Mouse (Mus musculus): ENCODE data around the gene Tnfsf12. TPM values are rescaled to one million over a fixed set of nuclear protein-coding genes. Genes with fewer than 3 reads are reported as not detected.

Gene Tnfsf12
- polyA plus RNA-seq, 1 experiment, result 7.1 TPM

- TF ChIP-seq CTCF (IDR thresholded peaks at IDR 0.05; ENCODE audit: control insufficient read depth, insufficient read depth, low read length), result no peak
- 0 out of 2 replicates have a peak, but pooled peaks have one; percentile 10 for TF ChIP-seq POLR2A (IDR thresholded peaks at IDR 0.05; ENCODE audit: borderline replicate concordance, control insufficient read depth, low read depth, low read length)
- 21% methylated on average over 7 of the region's 7 CpGs for WGBS
- H3K4me1 ChIP-seq (ENCODE audit: control insufficient read depth, insufficient read depth, low read length), result peaks cover 3% of the 10 kb centered on the region; the same call in 1 of the 2 replicates
Observed at GRCm38 (mm10) chr11:69665961-69666664, 29.5 kb downstream of the Tnfsf12 start, which contains the start of gene Cd68. Cd68 (minus strand) TSS chr11:69666153.

DNA sequence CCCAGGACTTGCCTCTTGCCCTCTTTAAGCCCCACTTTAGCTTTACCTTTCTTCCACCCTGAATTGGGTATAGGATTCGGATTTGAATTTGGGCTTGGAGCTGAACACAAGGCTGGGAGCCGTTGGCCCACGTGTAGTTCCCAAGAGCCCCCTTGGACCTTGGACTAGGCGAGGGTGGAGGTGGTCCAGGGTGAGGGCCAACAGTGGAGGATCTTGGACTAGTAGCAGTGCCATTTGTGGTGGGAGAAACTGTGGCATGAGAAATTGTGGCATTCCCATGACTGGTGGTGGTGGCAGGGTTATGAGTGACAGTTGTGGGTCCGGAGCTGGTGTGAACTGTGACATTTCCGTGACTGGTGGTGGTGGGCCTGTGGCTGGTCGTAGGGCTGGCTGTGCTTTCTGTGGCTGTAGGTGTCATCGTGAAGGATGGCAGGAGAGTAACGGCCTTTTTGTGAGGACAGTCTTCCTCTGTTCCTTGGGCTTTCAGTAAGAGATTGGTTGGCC lies 30.1 kb downstream of the Tnfsf12 start:
- TF ChIP-seq POLR2A (IDR thresholded peaks at IDR 0.05; ENCODE audit: borderline replicate concordance, control insufficient read depth, low read depth, low read length), result no peak
- no peak for TF ChIP-seq CTCF (IDR thresholded peaks at IDR 0.05; ENCODE audit: control insufficient read depth, insufficient read depth, low read length)
- Histone ChIP-seq H3K4me1 (ENCODE audit: control insufficient read depth, insufficient read depth, low read length) (peaks cover 3% of the 10 kb centered on the region; the same call in 1 of the 2 replicates), H3K27ac (ENCODE audit: control insufficient read depth, insufficient read depth, low read depth, low read length, poor library complexity) (peak overlapping the region; percentile 73), H3K4me3 (replicated peaks; ENCODE audit: control insufficient read depth, low read depth, low read length) (peak overlapping the region; percentile 56)
- WGBS, result 70% methylated on average over 9 of the region's 9 CpGs

More at GRCm38 (mm10) chr11:69665961-69666664, 29.5 kb downstream of the Tnfsf12 start, which contains the start of gene Cd68:
- Histone ChIP-seq H3K27ac (ENCODE audit: control insufficient read depth, insufficient read depth, low read depth, low read length, poor library complexity) (peak within 1 kb of the TSS; percentile 73), H3K4me3 (replicated peaks; ENCODE audit: control insufficient read depth, low read depth, low read length) (peak within 1 kb of the TSS; percentile 56)

GRCm38 (mm10) chr11:69664841-69665240 lies 30.8 kb downstream of the Tnfsf12 start:
- Histone ChIP-seq H3K4me1 (ENCODE audit: control insufficient read depth, insufficient read depth, low read length) (peaks cover 3% of the 10 kb centered on the region; the same call in 1 of the 2 replicates), H3K27ac (ENCODE audit: control insufficient read depth, insufficient read depth, low read depth, low read length, poor library complexity) (no peak overlapping the region), H3K4me3 (replicated peaks; ENCODE audit: control insufficient read depth, low read depth, low read length) (no peak overlapping the region)
- WGBS, result 92% methylated on average over 7 of the region's 7 CpGs
- TF ChIP-seq CTCF (IDR thresholded peaks at IDR 0.05; ENCODE audit: control insufficient read depth, insufficient read depth, low read length) (no peak), POLR2A (IDR thresholded peaks at IDR 0.05; ENCODE audit: borderline replicate concordance, control insufficient read depth, low read depth, low read length) (no peak)

DNA sequence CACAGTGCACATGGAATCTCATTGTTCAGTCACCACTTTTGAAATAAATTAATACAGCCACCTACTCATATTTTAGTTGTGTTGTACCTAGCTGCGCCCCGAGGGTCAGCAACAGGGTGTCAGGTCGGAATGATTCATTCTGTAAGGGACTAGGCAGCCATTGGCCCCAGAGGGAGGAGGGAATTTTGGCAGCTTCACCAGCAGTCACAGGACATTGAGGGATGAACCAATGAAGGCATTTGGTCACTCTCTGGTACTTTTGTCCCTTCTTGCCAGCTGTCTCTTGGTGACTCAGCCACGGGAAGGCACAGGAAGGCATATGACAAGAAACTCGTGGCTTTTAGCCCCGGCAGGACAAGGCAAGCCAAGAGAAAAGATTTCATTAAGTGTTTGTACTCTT lies 31.9 kb downstream of the Tnfsf12 start:
- H3K4me3 ChIP-seq (replicated peaks; ENCODE audit: control insufficient read depth, low read depth, low read length), result no peak overlapping the region
- peaks cover 3% of the 10 kb centered on the region; the same call in 1 of the 2 replicates for H3K4me1 ChIP-seq (ENCODE audit: control insufficient read depth, insufficient read depth, low read length)
- H3K27ac ChIP-seq (ENCODE audit: control insufficient read depth, insufficient read depth, low read depth, low read length, poor library complexity), result no peak overlapping the region
- 53% methylated on average over 6 of the region's 6 CpGs for WGBS
- TF ChIP-seq POLR2A (IDR thresholded peaks at IDR 0.05; ENCODE audit: borderline replicate concordance, control insufficient read depth, low read depth, low read length) (no peak), CTCF (IDR thresholded peaks at IDR 0.05; ENCODE audit: control insufficient read depth, insufficient read depth, low read length) (no peak)

GRCm38 (mm10) chr11:69662967-69663671 lies 32.5 kb downstream of the Tnfsf12 start:
- WGBS, result 76% methylated on average over 13 of the region's 13 CpGs
- Histone ChIP-seq H3K27ac (ENCODE audit: control insufficient read depth, insufficient read depth, low read depth, low read length, poor library complexity) (peak overlapping the region; percentile 93), H3K4me3 (replicated peaks; ENCODE audit: control insufficient read depth, low read depth, low read length) (peak overlapping the region; percentile 88), H3K4me1 (ENCODE audit: control insufficient read depth, insufficient read depth, low read length) (peaks cover 3% of the 10 kb centered on the region; the same call in 1 of the 2 replicates)
- TF ChIP-seq POLR2A (IDR thresholded peaks at IDR 0.05; ENCODE audit: borderline replicate concordance, control insufficient read depth, low read depth, low read length), result no peak
- no peak for TF ChIP-seq CTCF (IDR thresholded peaks at IDR 0.05; ENCODE audit: control insufficient read depth, insufficient read depth, low read length)

DNA sequence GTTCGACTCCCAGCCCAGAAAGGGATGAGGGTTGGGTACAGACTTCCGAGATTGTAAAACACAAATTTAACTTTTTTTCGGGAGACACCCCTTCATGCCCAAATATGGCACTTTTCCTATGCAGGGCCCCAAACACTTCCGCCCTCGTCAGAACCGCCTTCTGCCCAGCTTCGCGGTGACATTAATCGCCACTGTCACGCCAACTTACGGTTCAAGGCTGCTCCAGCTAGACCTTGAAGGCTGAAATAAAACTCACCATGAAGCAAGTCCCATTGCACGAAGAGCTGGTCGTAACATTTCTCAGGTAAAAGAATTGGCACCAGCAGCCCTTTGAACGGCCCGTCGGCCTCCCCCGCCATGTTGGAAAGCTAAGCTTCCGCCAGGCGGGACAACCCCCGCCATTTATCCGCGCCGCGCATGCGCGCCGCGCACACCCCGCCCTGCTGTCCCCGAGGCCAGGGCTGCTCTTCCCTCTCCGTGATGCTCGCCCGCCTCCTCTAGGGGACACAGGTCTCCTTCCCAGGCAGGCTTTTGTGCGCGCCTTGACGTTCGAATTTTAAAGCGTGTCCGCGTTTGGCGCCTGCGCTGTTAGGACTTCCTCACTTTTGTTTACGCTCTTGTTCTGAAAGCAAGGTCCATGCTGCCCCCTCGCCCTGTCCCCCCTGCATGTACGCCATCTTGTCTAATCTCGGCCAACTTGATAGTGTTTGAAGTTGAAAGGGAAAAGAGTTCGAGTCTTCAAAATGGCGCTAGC lies 33.3 kb downstream of the Tnfsf12 start, which contains the start of gene Mpdu1:
Gene Mpdu1 (minus strand): TSS at position 430 of the 754 bp plus-strand sequence.
- Histone ChIP-seq H3K4me1 (ENCODE audit: control insufficient read depth, insufficient read depth, low read length) (peaks cover 3% of the 10 kb centered on the region; the same call in 1 of the 2 replicates), H3K4me3 (replicated peaks; ENCODE audit: control insufficient read depth, low read depth, low read length) (peak within 1 kb of the TSS; percentile 88), H3K27ac (ENCODE audit: control insufficient read depth, insufficient read depth, low read depth, low read length, poor library complexity) (peak within 1 kb of the TSS; percentile 93)
- TF ChIP-seq POLR2A (IDR thresholded peaks at IDR 0.05; ENCODE audit: borderline replicate concordance, control insufficient read depth, low read depth, low read length) (peak; percentile 92), CTCF (IDR thresholded peaks at IDR 0.05; ENCODE audit: control insufficient read depth, insufficient read depth, low read length) (peak; percentile 37; the same call in 1 of the 2 replicates)
- under 1% methylated on average over 48 of the region's 48 CpGs for WGBS

- Histone ChIP-seq H3K4me3 (replicated peaks; ENCODE audit: control insufficient read depth, low read depth, low read length) (peak overlapping the region; percentile 88), H3K4me1 (ENCODE audit: control insufficient read depth, insufficient read depth, low read length) (peaks cover 3% of the 10 kb centered on the region; the same call in 1 of the 2 replicates)
- 62% methylated on average over 3 of the region's 3 CpGs for WGBS
Observed at GRCm38 (mm10) chr11:69661221-69661881, 34.3 kb downstream of the Tnfsf12 start.

More at GRCm38 (mm10) chr11:69661221-69661881, 34.3 kb downstream of the Tnfsf12 start:
- TF ChIP-seq CTCF (IDR thresholded peaks at IDR 0.05; ENCODE audit: control insufficient read depth, insufficient read depth, low read length) (no peak), POLR2A (IDR thresholded peaks at IDR 0.05; ENCODE audit: borderline replicate concordance, control insufficient read depth, low read depth, low read length) (no peak)
- H3K27ac ChIP-seq (ENCODE audit: control insufficient read depth, insufficient read depth, low read depth, low read length, poor library complexity), result no peak overlapping the region

Data from bone marrow, adult 2 months (tissue).